Mouse (Mus musculus) limb, embryonic 14.5 days (tissue): Measurements from ENCODE around the gene Nkain1. TPM values are rescaled to one million over a fixed set of nuclear protein-coding genes. Genes with fewer than 3 reads are reported as not detected.

ENCODE experiments used
- ATAC-seq: fragments of 200-750 bp; cut with Nextera tagmentation; 2 replicates; pipeline ENCODE4 v1.8.0; 2017; ENCODE audit warnings: low read depth, moderate number of reproducible peaks, moderate TSS enrichment; ENCODE audit not compliant: low FRiP score
- DNase-seq: peaks from one replicate; pipeline ENCODE4 v3.0.0-alpha.2; 2015; ENCODE audit warnings: low spot score
- H3K27ac ChIP-seq: fragments of 300-500 bp; sonication (generic); replicated peaks from 2 replicates; pipeline ENCODE4 v1.5.1; 2014; ENCODE audit warnings: low read depth, mild to moderate bottlenecking, low read length, moderate library complexity, mixed read lengths
- H3K27me3 ChIP-seq: fragments of 300-500 bp; sonication (generic); 2 replicates; pipeline ENCODE4 v1.6.1; 2014; ENCODE audit warnings: low read length, mixed read lengths; ENCODE audit not compliant: control insufficient read depth, insufficient read depth
- H3K36me3 ChIP-seq: fragments of 300-500 bp; sonication (generic); 2 replicates; pipeline ENCODE4 v1.6.1; 2014; ENCODE audit warnings: mild to moderate bottlenecking, low read length, moderate library complexity, mixed read lengths; ENCODE audit not compliant: control insufficient read depth, insufficient read depth
- H3K4me1 ChIP-seq: fragments of 300-500 bp; sonication (generic); 2 replicates; pipeline ENCODE4 v1.6.1; 2014; ENCODE audit warnings: antibody characterized with exemption, low read length, mixed read lengths; ENCODE audit not compliant: control insufficient read depth, insufficient read depth
- H3K4me2 ChIP-seq: fragments of 300-500 bp; sonication (generic); replicated peaks from 2 replicates; pipeline ENCODE4 v1.6.1; 2014; ENCODE audit warnings: low read depth, mild to moderate bottlenecking, low read length, moderate library complexity; ENCODE audit not compliant: severe bottlenecking
- H3K4me3 ChIP-seq: fragments of 300-500 bp; sonication (generic); replicated peaks from 2 replicates; pipeline ENCODE4 v1.5.1; 2014; ENCODE audit warnings: low read length
- H3K9ac ChIP-seq: fragments of 300-500 bp; sonication (generic); 2 replicates; pipeline ENCODE4 v1.6.1; 2014; ENCODE audit warnings: mild to moderate bottlenecking, low read depth, low read length, moderate library complexity; ENCODE audit not compliant: severe bottlenecking
- H3K9me3 ChIP-seq: fragments of 300-500 bp; sonication (generic); 2 replicates; pipeline ENCODE4 v1.6.1; 2016; ENCODE audit warnings: low read length; ENCODE audit not compliant: control insufficient read depth
- POLR2A ChIP-seq: fragments of 200-500 bp; IDR thresholded peaks from 2 replicates; pipeline ENCODE4 v1.8.0; 2012; ENCODE audit warnings: inconsistent platforms, mild to moderate bottlenecking, moderate library complexity, borderline replicate concordance; ENCODE audit not compliant: insufficient read depth, insufficient read length; ENCODE audit errors: extremely low read depth
- WGBS: fragments of 180-500 bp; shearing (Covaris S2); extraction: QIAGEN DNeasy Blood & Tissue Kit; methylation state at CpG from one replicate; pipeline ENCODE4 v1.1.7; 2014; 5-methylcytosine and 5-hydroxymethylcytosine counted together
- polyA plus RNA-seq, 2 experiments: library from polyadenylated mRNA; depleted of rRNA in 1 of 2; stranded (reverse) in 1 of 2; unstranded in 1 of 2; fragments of >200 nt; fragmentation: Nextera tagmentation in 1 of 2; extraction: Ambion mirVana in 1 of 2; gene quantifications; 2 replicates each; pipeline versions ENCODE4 v1.2.1 to v1.2.3; 2012 to 2014

The Nkain1 gene
- polyA plus RNA-seq, 2 experiments, result 3.4 to 33.5 TPM

- TF ChIP-seq POLR2A, result no peak
- no peaks in the 10 kb centered on the region for H3K9me3 ChIP-seq
- no peaks in the 10 kb centered on the region for H3K36me3 ChIP-seq
- no peaks in the 10 kb centered on the region for H3K27me3 ChIP-seq
- no peak for DNase-seq
- H3K4me2 ChIP-seq, result no peak overlapping the region
- H3K4me1 ChIP-seq, result peaks cover 8% of the 10 kb centered on the region
- no peak overlapping the region for H3K9ac ChIP-seq
- 86% methylated on average over 8 of the region's 8 CpGs for WGBS
- no peak overlapping the region for H3K27ac ChIP-seq
- no peak for ATAC-seq
- H3K4me3 ChIP-seq, result no peak overlapping the region
Measured at GRCm38 (mm10) chr4:130549189-130549588, 24.8 kb downstream of the Nkain1 start.

- no peaks in the 10 kb centered on the region for H3K27me3 ChIP-seq
- 18% methylated on average over 13 of the region's 13 CpGs for WGBS
- ATAC-seq, result no peak
- no peak for DNase-seq
- H3K4me3 ChIP-seq, result no peak overlapping the region
- TF ChIP-seq POLR2A, result no peak
- no peaks in the 10 kb centered on the region for H3K4me1 ChIP-seq
- H3K27ac ChIP-seq, result no peak overlapping the region
- no peak overlapping the region for H3K4me2 ChIP-seq
- H3K36me3 ChIP-seq, result no peaks in the 10 kb centered on the region
- no peak overlapping the region for H3K9ac ChIP-seq
- H3K9me3 ChIP-seq, result no peaks in the 10 kb centered on the region
Measured at GRCm38 (mm10) chr4:130546798-130547562, 27.0 kb downstream of the Nkain1 start.

- TF ChIP-seq POLR2A, result no peak
- H3K4me3 ChIP-seq, result no peak overlapping the region
- H3K27ac ChIP-seq, result no peak overlapping the region
- no peaks in the 10 kb centered on the region for H3K27me3 ChIP-seq
- no peaks in the 10 kb centered on the region for H3K36me3 ChIP-seq
- 50% methylated on average over 9 of the region's 9 CpGs for WGBS
- H3K9me3 ChIP-seq, result no peaks in the 10 kb centered on the region
- H3K4me1 ChIP-seq, result no peaks in the 10 kb centered on the region
- H3K4me2 ChIP-seq, result no peak overlapping the region
- no peak for DNase-seq
- H3K9ac ChIP-seq, result no peak overlapping the region
- ATAC-seq, result no peak
Measured at GRCm38 (mm10) chr4:130544392-130544791, 29.6 kb downstream of the Nkain1 start.

GRCm38 (mm10) chr4:130543121-130543520, 30.9 kb downstream of the Nkain1 start:
- 90% methylated on average over 4 of the region's 4 CpGs for WGBS
- Histone ChIP-seq H3K9me3 (no peaks in the 10 kb centered on the region), H3K36me3 (no peaks in the 10 kb centered on the region), H3K4me2 (no peak overlapping the region), H3K4me3 (no peak overlapping the region), H3K9ac (no peak overlapping the region), H3K27me3 (no peaks in the 10 kb centered on the region), H3K4me1 (no peaks in the 10 kb centered on the region), H3K27ac (no peak overlapping the region)
- DNase-seq (no peak), ATAC-seq (no peak)
- TF ChIP-seq POLR2A, result no peak

GRCm38 (mm10) chr4:130540831-130541230, 33.1 kb downstream of the Nkain1 start:
- no peak for DNase-seq
- no peak for ATAC-seq
- TF ChIP-seq POLR2A, result no peak
- no peak overlapping the region for H3K4me3 ChIP-seq
- H3K36me3 ChIP-seq, result no peaks in the 10 kb centered on the region
- no peak overlapping the region for H3K4me2 ChIP-seq
- 94% methylated on average over 4 of the region's 4 CpGs for WGBS
- H3K27ac ChIP-seq, result no peak overlapping the region
- no peaks in the 10 kb centered on the region for H3K9me3 ChIP-seq
- H3K9ac ChIP-seq, result no peak overlapping the region
- no peaks in the 10 kb centered on the region for H3K27me3 ChIP-seq
- H3K4me1 ChIP-seq, result no peaks in the 10 kb centered on the region
